Mouse (Mus musculus): ENCODE measurements around the gene Hs1bp3. TPM values are rescaled to one million over a fixed set of nuclear protein-coding genes. Genes with fewer than 3 reads are reported as not detected.

Gene Hs1bp3
- polyA plus RNA-seq, 1 experiment: not detected

GRCm38 (mm10) chr12:8300521-8300920 is 12.7 kb upstream of the Hs1bp3 start:
- no peak overlapping the region for H3K27ac ChIP-seq (ENCODE audit: insufficient read depth, low read depth, low read length)
- no peak overlapping the region for H3K4me3 ChIP-seq (ENCODE audit: insufficient read depth, low read depth, low read length)
- TF ChIP-seq CTCF (IDR thresholded peaks at IDR 0.05; ENCODE audit: insufficient read depth, low read depth, low read length) (no peak), POLR2A (IDR thresholded peaks at IDR 0.05; ENCODE audit: insufficient read depth, low read depth, low read length) (no peak)
- peaks cover 21% of the 10 kb centered on the region for H3K4me1 ChIP-seq (ENCODE audit: control insufficient read depth, insufficient read depth, low read length)
- 87% methylated on average over 5 of the region's 5 CpGs for WGBS

- H3K4me1 ChIP-seq (ENCODE audit: control insufficient read depth, insufficient read depth, low read length): peaks cover 21% of the 10 kb centered on the region
- H3K27ac ChIP-seq (ENCODE audit: insufficient read depth, low read depth, low read length): no peak overlapping the region
- peak overlapping the region; percentile 44 for H3K4me3 ChIP-seq (ENCODE audit: insufficient read depth, low read depth, low read length)
- WGBS: 12% methylated on average over 46 of the region's 46 CpGs
- TF ChIP-seq CTCF (IDR thresholded peaks at IDR 0.05; ENCODE audit: insufficient read depth, low read depth, low read length): no peak
- TF ChIP-seq POLR2A (IDR thresholded peaks at IDR 0.05; ENCODE audit: insufficient read depth, low read depth, low read length): no peak
Observed at GRCm38 (mm10) chr12:8301011-8301814, 12.0 kb upstream of the Hs1bp3 start.

GRCm38 (mm10) chr12:8301841-8302431 is 11.3 kb upstream of the Hs1bp3 start, which contains the start of gene Gdf7:
TSS of gene Gdf7 (minus strand) at chr12:8301954.
- 2% methylated on average over 51 of the region's 53 CpGs for WGBS
- Histone ChIP-seq H3K27ac (ENCODE audit: insufficient read depth, low read depth, low read length) (no peak within 1 kb of the TSS), H3K4me1 (ENCODE audit: control insufficient read depth, insufficient read depth, low read length) (peaks cover 21% of the 10 kb centered on the region), H3K4me3 (ENCODE audit: insufficient read depth, low read depth, low read length) (peak within 1 kb of the TSS; percentile 44)
- no peak for TF ChIP-seq CTCF (IDR thresholded peaks at IDR 0.05; ENCODE audit: insufficient read depth, low read depth, low read length)
- TF ChIP-seq POLR2A (IDR thresholded peaks at IDR 0.05; ENCODE audit: insufficient read depth, low read depth, low read length): no peak

GRCm38 (mm10) chr12:8305258-8305657 is 8.0 kb upstream of the Hs1bp3 start:
- TF ChIP-seq CTCF (IDR thresholded peaks at IDR 0.05; ENCODE audit: insufficient read depth, low read depth, low read length): no peak
- TF ChIP-seq POLR2A (IDR thresholded peaks at IDR 0.05; ENCODE audit: insufficient read depth, low read depth, low read length): no peak
- Histone ChIP-seq H3K27ac (ENCODE audit: insufficient read depth, low read depth, low read length) (no peak overlapping the region), H3K4me3 (ENCODE audit: insufficient read depth, low read depth, low read length) (no peak overlapping the region), H3K4me1 (ENCODE audit: control insufficient read depth, insufficient read depth, low read length) (peaks cover 12% of the 10 kb centered on the region)
- WGBS: 78% methylated on average over 2 of the region's 2 CpGs

- peaks cover 8% of the 10 kb centered on the region for H3K4me1 ChIP-seq (ENCODE audit: control insufficient read depth, insufficient read depth, low read length)
- TF ChIP-seq POLR2A (IDR thresholded peaks at IDR 0.05; ENCODE audit: insufficient read depth, low read depth, low read length): no peak
- peak; percentile 52; the same call in 1 of the 2 replicates for TF ChIP-seq CTCF (IDR thresholded peaks at IDR 0.05; ENCODE audit: insufficient read depth, low read depth, low read length)
- WGBS: 8% methylated on average over 5 of the region's 5 CpGs
- H3K27ac ChIP-seq (ENCODE audit: insufficient read depth, low read depth, low read length): no peak overlapping the region
- no peak overlapping the region for H3K4me3 ChIP-seq (ENCODE audit: insufficient read depth, low read depth, low read length)
Observed at GRCm38 (mm10) chr12:8306432-8306831, 6.8 kb upstream of the Hs1bp3 start.

GRCm38 (mm10) chr12:8306910-8307309 is 6.3 kb upstream of the Hs1bp3 start:
- H3K4me1 ChIP-seq (ENCODE audit: control insufficient read depth, insufficient read depth, low read length): peaks cover 4% of the 10 kb centered on the region
- no peak overlapping the region for H3K27ac ChIP-seq (ENCODE audit: insufficient read depth, low read depth, low read length)
- H3K4me3 ChIP-seq (ENCODE audit: insufficient read depth, low read depth, low read length): no peak overlapping the region
- 63% methylated on average over 1 of the region's 1 CpGs for WGBS
- no peak for TF ChIP-seq POLR2A (IDR thresholded peaks at IDR 0.05; ENCODE audit: insufficient read depth, low read depth, low read length)

- Histone ChIP-seq H3K4me3 (ENCODE audit: insufficient read depth, low read depth, low read length) (no peak overlapping the region), H3K4me1 (ENCODE audit: control insufficient read depth, insufficient read depth, low read length) (peaks cover 12% of the 10 kb centered on the region), H3K27ac (ENCODE audit: insufficient read depth, low read depth, low read length) (no peak overlapping the region)
- 38% methylated on average over 17 of the region's 17 CpGs for WGBS
- no peak for TF ChIP-seq CTCF (IDR thresholded peaks at IDR 0.05; ENCODE audit: insufficient read depth, low read depth, low read length)
- no peak for TF ChIP-seq POLR2A (IDR thresholded peaks at IDR 0.05; ENCODE audit: insufficient read depth, low read depth, low read length)
Observed at GRCm38 (mm10) chr12:8310992-8311391, 2.2 kb upstream of the Hs1bp3 start.

GRCm38 (mm10) chr12:8312266-8312665 is 966 bp upstream of the Hs1bp3 start:
- Histone ChIP-seq H3K4me1 (ENCODE audit: control insufficient read depth, insufficient read depth, low read length) (peaks cover 12% of the 10 kb centered on the region), H3K4me3 (ENCODE audit: insufficient read depth, low read depth, low read length) (no peak overlapping the region), H3K27ac (ENCODE audit: insufficient read depth, low read depth, low read length) (no peak overlapping the region)
- TF ChIP-seq POLR2A (IDR thresholded peaks at IDR 0.05; ENCODE audit: insufficient read depth, low read depth, low read length) (no peak), CTCF (IDR thresholded peaks at IDR 0.05; ENCODE audit: insufficient read depth, low read depth, low read length) (no peak)
- WGBS: 89% methylated on average over 4 of the region's 4 CpGs

GRCm38 (mm10) chr12:8313773-8314172 is 541 bp downstream of the Hs1bp3 start:
- WGBS: 12% methylated on average over 12 of the region's 12 CpGs
- H3K27ac ChIP-seq (ENCODE audit: insufficient read depth, low read depth, low read length): no peak overlapping the region
- H3K4me3 ChIP-seq (ENCODE audit: insufficient read depth, low read depth, low read length): peak overlapping the region; percentile 72
- peaks cover 12% of the 10 kb centered on the region for H3K4me1 ChIP-seq (ENCODE audit: control insufficient read depth, insufficient read depth, low read length)
- no peak for TF ChIP-seq CTCF (IDR thresholded peaks at IDR 0.05; ENCODE audit: insufficient read depth, low read depth, low read length)
- no peak for TF ChIP-seq POLR2A (IDR thresholded peaks at IDR 0.05; ENCODE audit: insufficient read depth, low read depth, low read length)
